In genomic region chr9:43105664-43106361, GRCm38 (mm10) we compare ENCODE assay signal across 8 mouse cellular contexts. TPM values are rescaled to one million over a fixed set of nuclear protein-coding genes. Genes with fewer than 3 reads are reported as not detected.
DNase-seq lines count a peak whose midpoint lies in the region; ATAC-seq and TF ChIP-seq lines count a peak whose summit lies in the region.

No protein-coding gene starts in this region.

- DNase-seq in 3T3-L1 (ENCODE audit: low read depth, low spot score), result peak; percentile 89
- peak; percentile 96 to 98 for DNase-seq in adrenal gland, postnatal 36 days
- DNase-seq in heart, adult 18-20 months, result peak; percentile 96 to 97
- DNase-seq in kidney, adult 18-20 months, result peak; percentile 93
- DNase-seq in limb, embryonic 11.5 days (ENCODE audit: low spot score), result peak; percentile 93
- peak in 1 of 2 experiments; percentile 59 for DNase-seq in spleen, adult 2 months (ENCODE audit: low read depth in 1 of 2, low spot score in 2 of 2)

- no peaks in the 10 kb centered on the region for H3K9me3 ChIP-seq in embryonic facial prominence, embryonic 13.5 days
- H3K9me3 ChIP-seq in limb, embryonic 11.5 days (ENCODE audit: control insufficient read depth, low read length), result no peaks in the 10 kb centered on the region
- no peaks in the 10 kb centered on the region for H3K9me3 ChIP-seq in midbrain, embryonic 13.5 days

- no peaks in the 10 kb centered on the region for H3K27me3 ChIP-seq in embryonic facial prominence, embryonic 13.5 days
- H3K27me3 ChIP-seq in limb, embryonic 11.5 days (ENCODE audit: control insufficient read depth, insufficient read depth, low read length), result no peaks in the 10 kb centered on the region
- H3K27me3 ChIP-seq in midbrain, embryonic 13.5 days, result no peaks in the 10 kb centered on the region
- peaks cover 7% of the 10 kb centered on the region for H3K27me3 ChIP-seq in spleen, adult 2 months (ENCODE audit: control insufficient read depth, insufficient read depth, low read length)

- peaks cover 31% of the 10 kb centered on the region for H3K4me1 ChIP-seq in embryonic facial prominence, embryonic 13.5 days
- peaks cover 8% of the 10 kb centered on the region; the same call in 1 of the 2 replicates for H3K4me1 ChIP-seq in limb, embryonic 11.5 days (ENCODE audit: control insufficient read depth, insufficient read depth, low read length)
- peaks cover 46% of the 10 kb centered on the region for H3K4me1 ChIP-seq in midbrain, embryonic 13.5 days (replicated peaks)
- H3K4me1 ChIP-seq in spleen, adult 2 months (ENCODE audit: control insufficient read depth, insufficient read depth, insufficient read length), result no peaks in the 10 kb centered on the region; the same call in 1 of the 2 replicates

- H3K4me3 ChIP-seq in embryonic facial prominence, embryonic 13.5 days, result peak overlapping the region; percentile 89
- H3K4me3 ChIP-seq in limb, embryonic 11.5 days (ENCODE audit: low read depth, low read length), result peak overlapping the region; percentile 86
- H3K4me3 ChIP-seq in midbrain, embryonic 13.5 days (replicated peaks), result peak overlapping the region; percentile 86
- H3K4me3 ChIP-seq in spleen, adult 2 months (ENCODE audit: extremely low read depth, insufficient read depth, insufficient read length), result peak overlapping the region; percentile 67

- under 1% methylated on average over 83 of the region's 91 CpGs for WGBS in embryonic facial prominence, embryonic 13.5 days
- under 1% methylated on average over 67 of the region's 91 CpGs for WGBS in limb, embryonic 11.5 days
- WGBS in midbrain, embryonic 13.5 days, result under 1% methylated on average over 76 of the region's 91 CpGs
- 1% methylated on average over 86 of the region's 91 CpGs for WGBS in spleen, adult 2 months

- peaks cover 10% of the 10 kb centered on the region for H3K36me3 ChIP-seq in embryonic facial prominence, embryonic 13.5 days
- no peaks in the 10 kb centered on the region; the same call in 1 of the 2 replicates for H3K36me3 ChIP-seq in limb, embryonic 11.5 days (ENCODE audit: control insufficient read depth, insufficient read depth, low read length)
- H3K36me3 ChIP-seq in midbrain, embryonic 13.5 days, result peaks cover 4% of the 10 kb centered on the region
- H3K36me3 ChIP-seq in spleen, adult 2 months (ENCODE audit: control insufficient read depth, insufficient read depth, low read length), result no peaks in the 10 kb centered on the region

- no peak; the same call in none of the 2 replicates for TF ChIP-seq POLR2A in spleen, adult 2 months (IDR thresholded peaks at IDR 0.05; ENCODE audit: low read depth, low read length)

- ATAC-seq in embryonic facial prominence, embryonic 13.5 days (ENCODE audit: insufficient number of reproducible peaks, insufficient read depth, low FRiP score, low TSS enrichment, low read depth), result peak; percentile 90
- peak; percentile 80 for ATAC-seq in limb, embryonic 11.5 days (ENCODE audit: insufficient number of reproducible peaks, low FRiP score, low TSS enrichment, low read depth)
- peak; percentile 89 for ATAC-seq in midbrain, embryonic 13.5 days

- peak overlapping the region; percentile 95 for H3K9ac ChIP-seq in embryonic facial prominence, embryonic 13.5 days
- peak overlapping the region; percentile 97 for H3K9ac ChIP-seq in limb, embryonic 11.5 days (ENCODE audit: low read length)
- H3K9ac ChIP-seq in midbrain, embryonic 13.5 days (replicated peaks), result peak overlapping the region; percentile 90

- peak overlapping the region; percentile 97 for H3K27ac ChIP-seq in embryonic facial prominence, embryonic 13.5 days
- H3K27ac ChIP-seq in limb, embryonic 11.5 days (replicated peaks; ENCODE audit: low read depth, low read length), result peak overlapping the region; percentile 90
- H3K27ac ChIP-seq in midbrain, embryonic 13.5 days, result peak overlapping the region; percentile 84
- peak overlapping the region; percentile 64 for H3K27ac ChIP-seq in spleen, adult 2 months (ENCODE audit: insufficient read depth, low read length)

- no peak for TF ChIP-seq CTCF in spleen, adult 2 months (IDR thresholded peaks at IDR 0.05; ENCODE audit: extremely low read depth, insufficient read depth, insufficient read length, insufficient replicate concordance)

- peak overlapping the region; percentile 82 for H3K4me2 ChIP-seq in embryonic facial prominence, embryonic 13.5 days
- H3K4me2 ChIP-seq in limb, embryonic 11.5 days (ENCODE audit: low read depth, severe bottlenecking), result peak overlapping the region; percentile 80
- peak overlapping the region; percentile 96 for H3K4me2 ChIP-seq in midbrain, embryonic 13.5 days (replicated peaks)

RNA-seq across cellular contexts. Expression of gene Arhgef12, which starts 1.2 kb away (rescaled TPM):
- 100 to 1,000 TPM; 122 to 142 TPM for total RNA-seq in adrenal gland, postnatal 36 days (2021)
- 16.1 and 16.9 TPM in 2 replicates for polyA plus RNA-seq in embryonic facial prominence, embryonic 13.5 days (2015; fragmentation: Nextera tagmentation; extraction: Ambion mirVana)
- total RNA-seq in heart, adult 18-20 months (2021), result 100 to 1,000 TPM; 119 to 128 TPM
- polyA plus RNA-seq in limb, embryonic 11.5 days (2014; fragmentation: Nextera tagmentation; extraction: Ambion mirVana), result 11.5 and 12.3 TPM in 2 replicates
- 20.9 and 21.2 TPM in 2 replicates for polyA plus RNA-seq in midbrain, embryonic 13.5 days (2015; fragmentation: Nextera tagmentation; extraction: Ambion mirVana)
- 7.1 and 9.0 TPM in 2 replicates for polyA plus RNA-seq in spleen, adult 2 months (2012; rRNA removed)

RNA-seq across cellular contexts. Expression of gene Tmem136, which starts 10.6 kb away (rescaled TPM):
- 1 to 10 TPM; 4.8 to 8.7 TPM for total RNA-seq in adrenal gland, postnatal 36 days (2021)
- polyA plus RNA-seq in embryonic facial prominence, embryonic 13.5 days (2015; fragmentation: Nextera tagmentation; extraction: Ambion mirVana), result 7.8 and 9.1 TPM in 2 replicates
- 1 to 10 TPM; 5.0 to 6.2 TPM for total RNA-seq in heart, adult 18-20 months (2021)
- polyA plus RNA-seq in limb, embryonic 11.5 days (2014; fragmentation: Nextera tagmentation; extraction: Ambion mirVana), result 11.5 and 14.5 TPM in 2 replicates
- polyA plus RNA-seq in midbrain, embryonic 13.5 days (2015; fragmentation: Nextera tagmentation; extraction: Ambion mirVana), result 10.5 and 11.1 TPM in 2 replicates
- polyA plus RNA-seq in spleen, adult 2 months (2012; rRNA removed), result 0.55 and 0.60 TPM in 2 replicates
